Mouse (Mus musculus) heart, embryonic 15.5 days (tissue): ENCODE data around the gene Pgbd5. TPM values are rescaled to one million over a fixed set of nuclear protein-coding genes. Genes with fewer than 3 reads are reported as not detected.

Experiments
- ATAC-seq: fragments of 200-750 bp; cut with Nextera tagmentation; replicated peaks from 2 replicates; pipeline ENCODE4 v1.8.0; 2017; ENCODE audit warnings: low read depth, moderate TSS enrichment; ENCODE audit not compliant: insufficient number of reproducible peaks, insufficient read depth, low FRiP score
- H3K27ac ChIP-seq: fragments of 300-500 bp; sonication (generic); 2 replicates; pipeline ENCODE4 v1.5.1; 2015; ENCODE audit warnings: mild to moderate bottlenecking, inconsistent platforms
- H3K27me3 ChIP-seq: fragments of 300-500 bp; sonication (generic); 2 replicates; pipeline ENCODE4 v1.6.1; 2015; ENCODE audit warnings: inconsistent platforms
- H3K36me3 ChIP-seq: fragments of 300-500 bp; sonication (generic); 2 replicates; pipeline ENCODE4 v1.6.1; 2015; ENCODE audit warnings: mild to moderate bottlenecking, inconsistent platforms
- H3K4me1 ChIP-seq: fragments of 300-500 bp; sonication (generic); replicated peaks from 2 replicates; pipeline ENCODE4 v1.6.1; 2015; ENCODE audit warnings: inconsistent platforms
- H3K4me2 ChIP-seq: fragments of 300-500 bp; sonication (generic); 2 replicates; pipeline ENCODE4 v1.6.1; 2015; ENCODE audit warnings: inconsistent platforms, mild to moderate bottlenecking, moderate library complexity
- H3K4me3 ChIP-seq: fragments of 300-500 bp; sonication (generic); 2 replicates; pipeline ENCODE4 v1.5.1; 2015; ENCODE audit warnings: mild to moderate bottlenecking, inconsistent platforms
- H3K9ac ChIP-seq: fragments of 300-500 bp; sonication (generic); 2 replicates; pipeline ENCODE4 v1.6.1; 2015; ENCODE audit warnings: mild to moderate bottlenecking, inconsistent platforms
- H3K9me3 ChIP-seq: fragments of 300-500 bp; sonication (generic); replicated peaks from 2 replicates; pipeline ENCODE4 v1.6.1; 2016; ENCODE audit warnings: inconsistent platforms
- WGBS: fragments of 180-500 bp; shearing (Covaris S2); methylation state at CpG from one replicate; pipeline ENCODE4 v1.1.7; 2015; ENCODE audit warnings: mixed read lengths; 5-methylcytosine and 5-hydroxymethylcytosine counted together
- polyA plus RNA-seq: library from polyadenylated mRNA; unstranded; fragments of >200 nt; fragmentation: Nextera tagmentation; extraction: Ambion mirVana; gene quantifications from 2 replicates; pipeline ENCODE4 v1.2.1, GENCODE M21; 2015

Gene Pgbd5
- polyA plus RNA-seq, 1 experiment from 2014 or later = 1.9 TPM

- Histone ChIP-seq H3K36me3 (peaks cover 70% of the 10 kb centered on the region), H3K4me3 (no peak overlapping the region), H3K9me3 (no peaks in the 10 kb centered on the region), H3K9ac (no peak overlapping the region), H3K27ac (no peak overlapping the region), H3K4me2 (no peak overlapping the region), H3K27me3 (no peaks in the 10 kb centered on the region), H3K4me1 (no peaks in the 10 kb centered on the region)
- WGBS = 82% methylated on average over 17 of the region's 17 CpGs
- ATAC-seq = no peak
Observed at GRCm38 (mm10) chr8:124340360-124341068, 98.9 kb downstream of the Pgbd5 start.

DNA sequence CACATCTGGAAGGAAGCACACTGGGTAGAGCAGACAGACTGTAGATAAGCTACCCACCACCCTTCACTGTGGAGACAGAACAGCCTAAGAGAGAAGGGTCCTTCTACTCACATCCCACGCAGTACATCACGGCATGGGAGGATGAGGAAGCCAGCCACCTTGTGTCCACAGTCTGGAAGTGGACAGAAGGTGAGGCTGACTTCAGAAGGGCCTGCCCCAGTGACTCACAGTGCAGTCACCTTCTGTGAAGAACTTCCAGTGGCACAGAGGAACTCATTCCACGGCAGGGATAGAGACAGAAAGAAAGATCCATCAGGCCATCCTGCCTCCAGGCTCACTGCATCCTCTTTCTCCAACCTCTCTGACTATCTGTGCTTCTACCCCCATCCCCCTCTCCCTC is 99.7 kb downstream of the Pgbd5 start:
- Histone ChIP-seq H3K9me3 (no peaks in the 10 kb centered on the region), H3K27me3 (no peaks in the 10 kb centered on the region), H3K4me3 (no peak overlapping the region), H3K9ac (no peak overlapping the region), H3K36me3 (peaks cover 77% of the 10 kb centered on the region), H3K4me1 (no peaks in the 10 kb centered on the region), H3K27ac (no peak overlapping the region), H3K4me2 (no peak overlapping the region)
- WGBS = 74% methylated on average over 3 of the region's 3 CpGs
- ATAC-seq = no peak

DNA sequence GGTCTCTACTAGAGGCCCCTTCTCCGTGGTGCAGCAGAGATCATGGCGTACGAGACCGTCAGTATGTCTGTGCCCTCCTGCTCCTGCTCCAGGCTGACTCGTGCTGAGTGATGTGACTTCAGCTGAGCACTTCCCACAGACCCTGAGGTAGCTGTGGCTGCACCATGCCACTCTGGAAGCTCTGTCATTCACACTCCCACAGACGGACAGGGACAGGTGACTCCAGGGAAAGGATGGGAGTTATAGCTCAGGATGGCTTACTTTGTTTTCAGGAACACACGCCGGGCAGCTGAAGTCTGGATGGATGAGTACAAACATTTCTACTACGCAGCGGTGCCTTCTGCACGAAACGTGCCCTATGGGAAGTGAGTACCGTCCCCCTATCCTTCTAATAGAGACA is 103.2 kb downstream of the Pgbd5 start:
- Histone ChIP-seq H3K27me3 (no peaks in the 10 kb centered on the region), H3K4me1 (no peaks in the 10 kb centered on the region), H3K4me3 (no peak overlapping the region), H3K27ac (no peak overlapping the region), H3K4me2 (no peak overlapping the region), H3K36me3 (peaks cover 75% of the 10 kb centered on the region), H3K9ac (no peak overlapping the region), H3K9me3 (no peaks in the 10 kb centered on the region)
- 91% methylated on average over 13 of the region's 13 CpGs for WGBS
- ATAC-seq = no peak

- Histone ChIP-seq H3K27ac (no peak overlapping the region), H3K36me3 (peaks cover 53% of the 10 kb centered on the region), H3K4me2 (no peak overlapping the region), H3K27me3 (no peaks in the 10 kb centered on the region), H3K9ac (no peak overlapping the region), H3K4me1 (0 out of 2 replicates have a peak, but pooled peaks cover 5% of the 10 kb centered on the region), H3K9me3 (no peaks in the 10 kb centered on the region), H3K4me3 (no peak overlapping the region)
- no peak for ATAC-seq
- 61% methylated on average over 11 of the region's 11 CpGs for WGBS
Observed at GRCm38 (mm10) chr8:124331706-124332105, 107.8 kb downstream of the Pgbd5 start.

GRCm38 (mm10) chr8:124331094-124331493 is 108.4 kb downstream of the Pgbd5 start:
- H3K27me3 ChIP-seq = no peaks in the 10 kb centered on the region
- peaks cover 47% of the 10 kb centered on the region for H3K36me3 ChIP-seq
- no peak overlapping the region for H3K4me3 ChIP-seq
- H3K4me2 ChIP-seq = no peak overlapping the region
- 0 out of 2 replicates have a peak, but pooled peaks cover 5% of the 10 kb centered on the region for H3K4me1 ChIP-seq
- no peaks in the 10 kb centered on the region for H3K9me3 ChIP-seq
- WGBS = 92% methylated on average over 3 of the region's 3 CpGs
- H3K27ac ChIP-seq = no peak overlapping the region
- H3K9ac ChIP-seq = no peak overlapping the region
- no peak for ATAC-seq

DNA sequence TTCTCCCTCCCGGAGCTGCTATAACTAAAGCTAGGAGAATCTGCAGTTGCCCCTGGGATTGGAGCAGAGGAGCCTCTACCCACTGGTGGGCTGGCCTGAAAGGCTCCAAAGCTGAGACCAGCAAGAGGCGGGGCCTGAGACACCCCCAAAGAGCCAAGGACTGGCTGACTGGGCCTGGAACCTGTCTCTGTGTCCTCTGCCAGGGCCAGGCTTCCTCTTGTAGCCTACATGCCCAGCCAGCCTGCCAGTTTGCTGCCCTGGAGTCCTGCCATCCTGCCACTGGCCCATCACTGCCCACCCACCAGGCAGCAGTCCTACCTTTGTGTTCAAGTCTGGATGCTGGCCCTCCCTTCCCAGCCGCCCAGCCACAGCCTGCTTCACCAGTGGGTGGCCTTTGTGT is 109.0 kb downstream of the Pgbd5 start:
- ATAC-seq = no peak
- peaks cover 47% of the 10 kb centered on the region; the same call in 1 of the 2 replicates for H3K36me3 ChIP-seq
- no peak overlapping the region for H3K4me2 ChIP-seq
- WGBS = 92% methylated on average over 2 of the region's 3 CpGs
- no peaks in the 10 kb centered on the region for H3K9me3 ChIP-seq
- H3K4me1 ChIP-seq = 0 out of 2 replicates have a peak, but pooled peaks cover 5% of the 10 kb centered on the region
- no peak overlapping the region for H3K27ac ChIP-seq
- H3K4me3 ChIP-seq = no peak overlapping the region
- no peaks in the 10 kb centered on the region for H3K27me3 ChIP-seq
- H3K9ac ChIP-seq = no peak overlapping the region

- WGBS = 86% methylated on average over 10 of the region's 10 CpGs
- no peak overlapping the region for H3K4me2 ChIP-seq
- no peaks in the 10 kb centered on the region for H3K27me3 ChIP-seq
- ATAC-seq = no peak
- H3K4me3 ChIP-seq = no peak overlapping the region
- H3K36me3 ChIP-seq = peaks cover 40% of the 10 kb centered on the region; the same call in 1 of the 2 replicates
- no peak overlapping the region for H3K9ac ChIP-seq
- H3K27ac ChIP-seq = no peak overlapping the region
- no peaks in the 10 kb centered on the region for H3K9me3 ChIP-seq
- 0 out of 2 replicates have a peak, but pooled peaks cover 5% of the 10 kb centered on the region for H3K4me1 ChIP-seq
Observed at GRCm38 (mm10) chr8:124329690-124330089, 109.8 kb downstream of the Pgbd5 start.

DNA sequence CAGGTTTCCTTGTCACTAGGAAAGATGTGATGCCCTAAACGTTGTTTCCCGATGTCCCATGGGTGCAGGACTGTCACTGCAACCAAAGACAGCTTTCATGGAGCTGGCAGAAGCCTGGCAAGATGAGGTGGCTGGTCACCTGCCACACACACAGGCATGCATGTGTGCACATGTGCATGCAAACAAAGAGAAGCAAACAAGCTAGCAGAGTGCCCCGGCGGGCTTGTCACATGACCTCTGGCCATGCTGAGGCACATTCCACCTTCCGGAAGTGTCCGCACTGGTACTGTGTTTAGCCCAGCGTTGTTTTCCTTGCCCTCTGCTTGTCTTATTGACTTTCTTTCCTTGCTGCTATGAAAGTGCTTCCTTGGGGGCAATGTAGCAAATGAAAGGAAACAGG is 111.2 kb downstream of the Pgbd5 start:
- WGBS = 77% methylated on average over 7 of the region's 7 CpGs
- no peak for ATAC-seq
- H3K27ac ChIP-seq = no peak overlapping the region
- no peak overlapping the region for H3K4me2 ChIP-seq
- no peak overlapping the region for H3K4me3 ChIP-seq
- H3K4me1 ChIP-seq = 0 out of 2 replicates have a peak, but pooled peaks cover 5% of the 10 kb centered on the region
- no peaks in the 10 kb centered on the region for H3K9me3 ChIP-seq
- H3K36me3 ChIP-seq = peaks cover 30% of the 10 kb centered on the region; the same call in 1 of the 2 replicates
- no peaks in the 10 kb centered on the region for H3K27me3 ChIP-seq
- H3K9ac ChIP-seq = no peak overlapping the region

GRCm38 (mm10) chr8:124323356-124323755 is 116.1 kb downstream of the Pgbd5 start:
- Histone ChIP-seq H3K4me3 (no peak overlapping the region), H3K4me2 (no peak overlapping the region), H3K4me1 (peaks cover 10% of the 10 kb centered on the region), H3K36me3 (peaks cover 14% of the 10 kb centered on the region; the same call in 1 of the 2 replicates), H3K9ac (no peak overlapping the region), H3K27me3 (no peaks in the 10 kb centered on the region), H3K9me3 (no peaks in the 10 kb centered on the region), H3K27ac (no peak overlapping the region)
- WGBS = 82% methylated on average over 14 of the region's 14 CpGs
- ATAC-seq = no peak

GRCm38 (mm10) chr8:124321227-124321840 is 118.1 kb downstream of the Pgbd5 start:
- peaks cover 8% of the 10 kb centered on the region; the same call in 1 of the 2 replicates for H3K36me3 ChIP-seq
- no peak for ATAC-seq
- 57% methylated on average over 12 of the region's 12 CpGs for WGBS

DNA sequence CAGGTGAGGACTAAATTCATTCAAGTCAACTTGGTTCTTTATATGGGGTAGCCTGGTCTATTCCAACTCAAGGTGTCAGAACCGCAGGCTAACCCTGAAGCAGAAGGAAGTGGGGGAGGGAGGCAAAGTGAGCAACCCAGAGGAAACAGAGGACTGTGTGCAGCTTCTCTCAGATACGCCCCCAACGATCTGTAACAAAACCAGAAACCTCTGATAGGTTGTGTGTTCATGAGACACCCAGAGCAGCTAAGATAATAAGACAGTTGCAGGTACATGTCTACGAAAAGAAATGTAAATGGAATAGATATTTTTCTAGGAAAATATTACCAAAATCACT is 120.2 kb downstream of the Pgbd5 start:
- Histone ChIP-seq H3K4me2 (no peak overlapping the region), H3K9ac (no peak overlapping the region), H3K27me3 (no peaks in the 10 kb centered on the region), H3K4me3 (no peak overlapping the region), H3K4me1 (peaks cover 50% of the 10 kb centered on the region), H3K36me3 (no peaks in the 10 kb centered on the region; the same call in 1 of the 2 replicates), H3K27ac (no peak overlapping the region; the same call in 1 of the 2 replicates), H3K9me3 (no peaks in the 10 kb centered on the region)
- 78% methylated on average over 4 of the region's 4 CpGs for WGBS
- ATAC-seq = no peak

More at GRCm38 (mm10) chr8:124321227-124321840, 118.1 kb downstream of the Pgbd5 start:
- H3K27ac ChIP-seq = no peak overlapping the region
- no peaks in the 10 kb centered on the region for H3K27me3 ChIP-seq
- H3K9me3 ChIP-seq = no peaks in the 10 kb centered on the region
- H3K9ac ChIP-seq = no peak overlapping the region
- H3K4me1 ChIP-seq = peaks cover 30% of the 10 kb centered on the region
- H3K4me2 ChIP-seq = no peak overlapping the region
- H3K4me3 ChIP-seq = no peak overlapping the region
